Mouse (Mus musculus): ENCODE results near the gene Chd8. TPM values are rescaled to one million over a fixed set of nuclear protein-coding genes. Genes with fewer than 3 reads are reported as not detected.
A peak's percentile ranks its signal among the peaks of the same experiment; 100 is the strongest.

Chd8 gene
- polyA plus RNA-seq, 1 experiment from 2014 or later, result 12.6 TPM

DNA sequence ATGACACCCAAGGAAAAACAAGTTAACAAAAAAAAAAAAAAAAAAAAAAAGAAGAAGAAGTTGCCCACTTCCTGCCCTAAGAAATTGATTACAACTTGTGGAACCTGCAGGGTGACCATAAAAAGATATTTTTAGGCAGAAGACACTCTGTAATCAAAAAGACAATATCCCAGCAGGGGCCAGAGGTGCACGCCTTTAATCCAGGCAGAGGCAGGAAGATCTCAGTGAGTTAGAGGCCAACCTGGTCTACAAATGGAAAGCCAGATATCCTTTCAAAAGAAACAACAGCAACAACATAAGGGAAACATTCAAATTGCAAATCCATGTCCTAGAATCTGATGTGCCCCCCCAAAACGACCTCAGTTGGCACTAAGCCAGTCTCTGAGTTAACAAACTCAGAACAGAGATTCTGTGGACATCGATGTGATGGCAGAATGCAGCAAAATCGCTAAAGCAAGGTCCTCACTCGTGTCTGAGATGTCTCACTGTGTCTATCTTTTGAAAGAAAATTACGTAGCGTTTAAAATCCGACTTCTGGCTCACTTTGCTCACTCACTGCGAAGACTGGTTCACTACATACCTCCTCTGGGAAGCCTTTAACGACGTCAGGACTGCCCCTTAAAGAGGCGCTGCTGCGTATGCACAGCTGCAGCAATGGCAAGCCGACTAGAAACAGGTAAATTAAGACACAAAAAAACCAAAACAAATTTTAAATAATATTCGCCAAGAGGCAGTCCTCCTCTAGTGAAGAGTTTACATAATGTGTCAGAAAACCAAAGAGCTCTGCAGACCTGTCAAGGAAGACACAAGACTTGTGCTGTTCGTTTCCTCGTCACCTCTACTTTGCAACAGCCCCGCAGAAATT, 1.0 kb downstream of the Chd8 start:
- Histone ChIP-seq H3K27ac (replicated peaks) (peak overlapping the region; percentile 96), H3K9me3 (ENCODE audit: control insufficient read depth, low read length) (no peaks in the 10 kb centered on the region), H3K9ac (ENCODE audit: low read length) (peak overlapping the region; percentile 92), H3K4me2 (replicated peaks; ENCODE audit: low read depth) (peak overlapping the region; percentile 58), H3K4me1 (replicated peaks; ENCODE audit: control insufficient read depth, insufficient read depth) (no peaks in the 10 kb centered on the region), H3K27me3 (ENCODE audit: control insufficient read depth, insufficient read depth, low read length) (no peaks in the 10 kb centered on the region), H3K36me3 (ENCODE audit: control insufficient read depth, insufficient read depth, low read length) (no peaks in the 10 kb centered on the region), H3K4me3 (ENCODE audit: low read depth, low read length) (peak overlapping the region; percentile 81)
- ATAC-seq (ENCODE audit: low FRiP score, low TSS enrichment) (no peak), DNase-seq (ENCODE audit: low spot score) (peak; percentile 42)
- WGBS, result 5% methylated on average over 18 of the region's 18 CpGs
- TF ChIP-seq EP300 (optimal IDR thresholded peaks at IDR 0.05) (no peak), CTCF (IDR thresholded peaks at IDR 0.05; ENCODE audit: low read depth) (no peak)

DNA sequence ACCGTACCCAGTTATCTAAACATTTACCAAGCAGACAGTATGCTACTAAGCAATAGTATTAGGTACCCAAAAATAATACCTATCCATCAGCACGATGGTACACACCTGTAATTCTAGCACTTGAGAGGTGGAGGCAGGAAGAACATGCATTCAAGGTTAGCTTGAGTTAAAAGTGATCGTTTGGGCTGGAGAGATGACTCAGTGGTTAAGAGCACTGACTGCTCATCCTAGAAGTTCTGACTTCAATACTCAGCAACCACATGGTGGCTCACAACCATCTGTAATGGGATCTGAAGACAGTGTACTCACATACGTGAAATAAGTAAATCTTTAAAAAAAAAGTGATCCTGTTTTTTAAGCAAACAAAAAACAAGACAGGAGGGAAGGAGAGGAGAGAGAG, 11.5 kb downstream of the Chd8 start:
- WGBS, result 66% methylated on average over 4 of the region's 4 CpGs
- H3K4me2 ChIP-seq (replicated peaks; ENCODE audit: low read depth), result no peak overlapping the region
- H3K9me3 ChIP-seq (ENCODE audit: control insufficient read depth, low read length), result no peaks in the 10 kb centered on the region
- H3K27ac ChIP-seq (replicated peaks), result no peak overlapping the region
- DNase-seq (ENCODE audit: low spot score), result no peak
- H3K4me3 ChIP-seq (ENCODE audit: low read depth, low read length), result no peak overlapping the region
- H3K27me3 ChIP-seq (ENCODE audit: control insufficient read depth, insufficient read depth, low read length), result no peaks in the 10 kb centered on the region
- TF ChIP-seq EP300 (optimal IDR thresholded peaks at IDR 0.05), result no peak
- TF ChIP-seq CTCF (IDR thresholded peaks at IDR 0.05; ENCODE audit: low read depth), result no peak
- H3K4me1 ChIP-seq (replicated peaks; ENCODE audit: control insufficient read depth, insufficient read depth), result 0 out of 2 replicates have a peak, but pooled peaks cover 3% of the 10 kb centered on the region
- no peaks in the 10 kb centered on the region for H3K36me3 ChIP-seq (ENCODE audit: control insufficient read depth, insufficient read depth, low read length)
- ATAC-seq (ENCODE audit: low FRiP score, low TSS enrichment), result no peak
- no peak overlapping the region for H3K9ac ChIP-seq (ENCODE audit: low read length)

DNA sequence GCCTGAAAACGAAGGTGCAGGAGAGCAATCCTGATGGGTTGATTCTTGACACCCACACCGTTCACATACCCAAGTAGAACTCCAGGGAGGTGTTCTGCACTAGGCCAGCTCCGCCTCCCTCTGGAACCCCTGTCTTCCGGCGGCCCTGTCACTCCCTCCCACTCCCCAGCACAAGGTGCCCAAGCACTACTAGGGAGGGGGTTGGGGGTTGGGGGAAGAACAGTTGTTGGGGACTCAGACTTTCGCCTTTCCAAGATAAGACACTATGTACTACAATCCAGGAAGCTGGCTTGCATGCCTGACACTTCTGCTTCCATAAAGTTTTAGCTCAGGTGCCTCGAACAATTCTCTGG, 12.9 kb downstream of the Chd8 start:
- TF ChIP-seq CTCF (IDR thresholded peaks at IDR 0.05; ENCODE audit: low read depth), result no peak
- no peak for TF ChIP-seq EP300 (optimal IDR thresholded peaks at IDR 0.05)
- peak overlapping the region; percentile 80 for H3K4me3 ChIP-seq (ENCODE audit: low read depth, low read length)
- DNase-seq (ENCODE audit: low spot score) (no peak), ATAC-seq (ENCODE audit: low FRiP score, low TSS enrichment) (no peak; the same call in 1 of the 2 replicates)
- WGBS, result 5% methylated on average over 7 of the region's 7 CpGs
- H3K27me3 ChIP-seq (ENCODE audit: control insufficient read depth, insufficient read depth, low read length), result no peaks in the 10 kb centered on the region
- 0 out of 2 replicates have a peak, but pooled peaks cover 3% of the 10 kb centered on the region for H3K4me1 ChIP-seq (replicated peaks; ENCODE audit: control insufficient read depth, insufficient read depth)
- H3K9ac ChIP-seq (ENCODE audit: low read length), result peak overlapping the region; percentile 76
- peak overlapping the region; percentile 90 for H3K4me2 ChIP-seq (replicated peaks; ENCODE audit: low read depth)
- H3K27ac ChIP-seq (replicated peaks), result peak overlapping the region; percentile 93
- H3K9me3 ChIP-seq (ENCODE audit: control insufficient read depth, low read length), result no peaks in the 10 kb centered on the region
- no peaks in the 10 kb centered on the region for H3K36me3 ChIP-seq (ENCODE audit: control insufficient read depth, insufficient read depth, low read length)

DNA sequence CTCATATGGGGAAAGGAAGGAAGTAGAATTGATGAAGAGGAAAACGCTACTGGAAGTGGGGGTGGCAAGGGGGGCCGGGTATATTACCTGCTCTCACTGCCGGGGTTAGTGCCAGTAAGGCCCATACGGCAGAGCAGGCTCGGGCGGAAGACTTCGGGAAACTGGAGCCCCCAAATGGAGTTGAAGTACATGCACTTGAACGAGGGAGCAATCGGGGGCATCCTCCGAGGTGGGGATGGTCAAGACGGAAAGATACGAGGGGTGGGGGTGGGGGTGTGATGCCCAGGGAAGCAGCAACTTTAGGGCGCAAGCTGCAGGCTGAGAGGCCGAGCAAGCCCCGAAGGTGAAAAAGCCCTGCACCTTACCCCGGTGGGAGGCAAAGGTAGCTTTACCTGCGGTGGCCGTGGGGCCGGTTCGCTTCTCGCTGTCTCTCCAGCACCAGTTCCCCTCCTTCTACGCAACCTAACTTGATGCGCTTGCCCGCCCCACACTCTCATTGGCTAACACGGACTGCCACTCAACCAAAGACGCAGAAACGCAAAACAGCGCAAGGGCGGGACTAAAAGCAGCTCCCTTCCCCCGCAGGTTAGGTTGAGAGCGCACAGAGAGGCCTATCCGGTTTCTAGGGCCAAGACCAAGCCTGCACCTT, 13.4 kb downstream of the Chd8 start:
- peak; percentile 99 for ATAC-seq (ENCODE audit: low FRiP score, low TSS enrichment)

DNA sequence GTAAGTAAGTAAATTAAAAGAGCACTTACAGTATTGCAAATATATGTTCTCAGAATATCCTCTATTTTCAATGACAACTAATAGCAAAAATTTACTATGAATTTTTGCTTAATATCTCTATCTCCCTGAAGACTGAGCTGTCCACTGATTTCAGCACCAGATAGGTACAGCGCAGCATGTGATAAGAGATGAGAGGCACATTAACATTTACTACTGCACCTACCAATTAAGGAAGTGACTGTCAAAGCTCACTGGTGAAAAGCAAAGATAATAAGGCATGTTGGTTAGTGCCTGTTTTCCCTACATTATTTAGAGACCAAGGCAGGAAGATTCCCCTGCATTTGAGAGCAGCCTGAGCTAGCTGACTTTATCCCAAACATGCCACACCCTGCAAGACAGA, 21.4 kb downstream of the Chd8 start:
- DNase-seq (ENCODE audit: low spot score) (no peak), ATAC-seq (ENCODE audit: low FRiP score, low TSS enrichment) (no peak)
- Histone ChIP-seq H3K36me3 (ENCODE audit: control insufficient read depth, insufficient read depth, low read length) (peaks cover 27% of the 10 kb centered on the region), H3K27me3 (ENCODE audit: control insufficient read depth, insufficient read depth, low read length) (no peaks in the 10 kb centered on the region), H3K4me1 (replicated peaks; ENCODE audit: control insufficient read depth, insufficient read depth) (no peaks in the 10 kb centered on the region), H3K9me3 (ENCODE audit: control insufficient read depth, low read length) (no peaks in the 10 kb centered on the region), H3K4me2 (replicated peaks; ENCODE audit: low read depth) (no peak overlapping the region), H3K4me3 (ENCODE audit: low read depth, low read length) (no peak overlapping the region), H3K9ac (ENCODE audit: low read length) (no peak overlapping the region), H3K27ac (replicated peaks) (no peak overlapping the region)
- WGBS, result 94% methylated on average over 1 of the region's 1 CpGs
- no peak for TF ChIP-seq CTCF (IDR thresholded peaks at IDR 0.05; ENCODE audit: low read depth)
- TF ChIP-seq EP300 (optimal IDR thresholded peaks at IDR 0.05), result no peak

More for the DNA sequence above, 13.4 kb downstream of the Chd8 start:
- peak overlapping the region; percentile 90 for H3K4me2 ChIP-seq (replicated peaks; ENCODE audit: low read depth)
- no peaks in the 10 kb centered on the region for H3K9me3 ChIP-seq (ENCODE audit: control insufficient read depth, low read length)
- peak overlapping the region; percentile 93 for H3K27ac ChIP-seq (replicated peaks)
- TF ChIP-seq CTCF (IDR thresholded peaks at IDR 0.05; ENCODE audit: low read depth) (no peak), EP300 (optimal IDR thresholded peaks at IDR 0.05) (no peak)
- H3K4me1 ChIP-seq (replicated peaks; ENCODE audit: control insufficient read depth, insufficient read depth), result 0 out of 2 replicates have a peak, but pooled peaks cover 3% of the 10 kb centered on the region
- peak overlapping the region; percentile 76 for H3K9ac ChIP-seq (ENCODE audit: low read length)
- WGBS, result under 1% methylated on average over 32 of the region's 32 CpGs
- DNase-seq (ENCODE audit: low spot score), result peak; percentile 99
- no peaks in the 10 kb centered on the region for H3K36me3 ChIP-seq (ENCODE audit: control insufficient read depth, insufficient read depth, low read length)
- no peaks in the 10 kb centered on the region for H3K27me3 ChIP-seq (ENCODE audit: control insufficient read depth, insufficient read depth, low read length)
- H3K4me3 ChIP-seq (ENCODE audit: low read depth, low read length), result peak overlapping the region; percentile 80

DNA sequence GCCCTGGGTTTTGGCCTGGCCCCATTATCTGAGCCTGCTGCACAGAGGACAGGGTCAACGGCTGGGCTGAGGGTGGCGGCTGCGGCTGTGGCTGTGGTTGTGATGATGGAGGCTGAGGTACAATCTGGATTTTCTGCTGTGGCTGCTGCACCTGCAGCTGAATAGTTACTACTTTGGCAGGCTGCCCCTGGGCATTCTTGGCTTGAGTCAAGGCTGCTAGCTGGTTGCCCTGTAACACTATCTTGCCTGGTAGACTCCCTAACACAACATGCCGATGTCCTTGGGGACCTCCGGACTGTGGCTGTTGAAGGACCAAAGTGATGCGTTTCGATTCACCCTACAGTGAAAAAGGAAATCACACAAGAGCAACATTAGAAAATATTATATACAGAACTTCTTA, 22.4 kb downstream of the Chd8 start:
- peaks cover 35% of the 10 kb centered on the region for H3K36me3 ChIP-seq (ENCODE audit: control insufficient read depth, insufficient read depth, low read length)
- no peak overlapping the region for H3K27ac ChIP-seq (replicated peaks)
- TF ChIP-seq CTCF (IDR thresholded peaks at IDR 0.05; ENCODE audit: low read depth) (no peak), EP300 (optimal IDR thresholded peaks at IDR 0.05) (no peak)
- no peaks in the 10 kb centered on the region for H3K4me1 ChIP-seq (replicated peaks; ENCODE audit: control insufficient read depth, insufficient read depth)
- no peak overlapping the region for H3K4me3 ChIP-seq (ENCODE audit: low read depth, low read length)
- H3K9ac ChIP-seq (ENCODE audit: low read length), result no peak overlapping the region
- no peak for DNase-seq (ENCODE audit: low spot score)
- no peaks in the 10 kb centered on the region for H3K9me3 ChIP-seq (ENCODE audit: control insufficient read depth, low read length)
- no peak overlapping the region for H3K4me2 ChIP-seq (replicated peaks; ENCODE audit: low read depth)
- H3K27me3 ChIP-seq (ENCODE audit: control insufficient read depth, insufficient read depth, low read length), result no peaks in the 10 kb centered on the region
- 91% methylated on average over 7 of the region's 7 CpGs for WGBS
- no peak for ATAC-seq (ENCODE audit: low FRiP score, low TSS enrichment)

All from stomach, postnatal 0 days (tissue).